Mouse (Mus musculus) Patski (cell line): ENCODE results near the gene Cox6b2. TPM values are rescaled to one million over a fixed set of nuclear protein-coding genes. Genes with fewer than 3 reads are reported as not detected.

Experiments
- ATAC-seq: fragments of 100-300 bp; one replicate; pipeline ENCODE4 v1.8.0; 2021
- CTCF ChIA-PET: fragments of 350-600 bp; sonication (Branson Sonifier 250); formaldehyde crosslinking; loops from one replicate; lab custom pipeline; 2022; ENCODE audit warnings: inconsistent platforms; lab: Charles Lee
- POLR2A ChIA-PET: fragments of 350-600 bp; sonication (Branson Sonifier 250); formaldehyde crosslinking; loops from one replicate; lab custom pipeline; 2022; ENCODE audit warnings: antibody characterized with exemption, inconsistent platforms; lab: Charles Lee
- DNase-seq: peaks from one replicate; pipeline ENCODE4 v3.0.0-alpha.2; 2011; ENCODE audit warnings: low read depth, low spot score
- H3K27me3 ChIP-seq: fragments of 371-371 bp; one replicate; pipeline ENCODE4 v1.5.1; 2021
- CTCF ChIP-seq: fragments of 100-300 bp; IDR thresholded peaks from one replicate; pipeline ENCODE4 v1.5.1; 2021
- in situ Hi-C: fragments of 300-500 bp; cut with MboI; formaldehyde crosslinking; loops from 3 replicates; pipeline ENCODE4 v1.11.1; 2018; ENCODE audit warnings: low pct_unique_long_range_greater_than_20kb, mixed read lengths
- polyA plus RNA-seq: library from polyadenylated mRNA; unstranded; gene quantifications from one replicate; pipeline ENCODE4 v1.2.3, GENCODE M21; 2021

Gene Cox6b2
- polyA plus RNA-seq, 1 experiment from 2014 or later, result not detected

- no peaks in the 10 kb centered on the region for H3K27me3 ChIP-seq
- in situ Hi-C loops, result no loop called here
- peak; percentile 78 for TF ChIP-seq CTCF
- ATAC-seq (peak; percentile 42), DNase-seq (no peak)
- CTCF ChIA-PET, result interaction anchor here (0.9 to 1.4 kb wide), 3 partner anchors 24 to 83 kb away, joined by 3 to 4 read pairs (median 3); partner anchors contain the start of gene Kmt5c
- POLR2A ChIA-PET, result interaction anchor here (0.6 to 1.6 kb wide), 5 partner anchors 12 to 52 kb away, joined by 3 to 4 read pairs (median 4); no protein-coding TSS in a partner anchor
Observed at GRCm38 (mm10) chr7:4788499-4789435, 35.9 kb upstream of the Cox6b2 start.

DNA sequence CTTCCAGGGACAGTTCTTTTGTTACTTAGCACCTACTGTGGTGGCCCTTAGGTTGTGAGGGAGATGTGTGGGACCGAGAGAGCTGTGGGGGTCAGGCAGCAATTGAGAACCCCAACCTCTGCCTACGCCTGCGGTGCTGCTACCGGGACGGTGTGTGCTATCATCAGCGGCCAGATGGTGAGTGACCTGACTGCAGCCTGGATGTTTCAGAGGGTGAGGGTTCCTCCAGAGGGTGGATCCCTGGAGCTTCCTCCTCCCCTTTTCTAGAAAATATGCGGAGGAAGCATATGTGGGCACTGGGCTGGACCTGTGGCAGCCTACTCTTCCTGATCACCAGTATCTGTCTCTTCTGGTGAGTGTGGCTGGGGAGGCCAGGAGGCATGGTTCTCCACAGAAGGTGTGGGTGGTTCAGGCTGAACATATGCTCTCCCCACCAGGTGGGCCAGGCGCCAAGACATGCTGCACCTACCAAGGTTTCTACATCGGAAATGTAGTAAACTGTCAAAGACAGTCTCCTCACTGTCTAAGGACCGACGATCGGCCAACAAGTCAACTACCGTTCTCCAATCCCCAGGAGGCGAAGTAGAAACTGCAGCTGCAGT lies 30.9 kb upstream of the Cox6b2 start:
- ChIA-PET CTCF (no interaction called here), POLR2A (no interaction called here)
- no peaks in the 10 kb centered on the region for H3K27me3 ChIP-seq
- in situ Hi-C loops, result no loop called here
- ATAC-seq (no peak), DNase-seq (no peak)
- no peak for TF ChIP-seq CTCF

DNA sequence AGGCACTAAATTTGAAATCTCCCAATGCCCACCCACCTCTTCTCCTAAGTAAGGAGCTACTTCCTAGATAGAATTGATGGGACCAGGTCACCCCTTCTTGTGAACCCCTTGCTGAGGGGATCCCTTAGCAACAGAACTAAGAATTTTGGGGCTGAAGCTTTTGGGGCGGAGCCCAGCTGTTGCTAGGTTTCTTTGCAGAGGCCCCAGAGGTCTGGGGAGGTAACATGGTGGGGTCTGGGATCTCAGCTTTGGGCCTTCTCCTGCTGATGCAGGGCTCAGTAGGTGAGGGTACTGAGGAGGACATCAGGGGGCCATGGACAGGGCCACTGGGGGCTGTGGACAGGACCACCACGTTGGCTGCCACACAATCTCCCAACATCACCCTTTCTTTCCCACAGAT lies 29.9 kb upstream of the Cox6b2 start, which contains the start of the genes Il11 and Tmem190:
Gene Il11 (minus strand): TSS at position 101 of the 400 bp plus-strand sequence.
Gene Tmem190 (plus strand): TSS at position 179 of the 400 bp plus-strand sequence.
- ATAC-seq (no peak), DNase-seq (no peak)
- ChIA-PET POLR2A (no interaction called here), CTCF (interaction anchor here (1.1 kb wide), 1 partner anchor 14 kb away, joined by 3 read pairs; no protein-coding TSS in a partner anchor)
- in situ Hi-C loops, result no loop called here
- no peak for TF ChIP-seq CTCF
- no peaks in the 10 kb centered on the region for H3K27me3 ChIP-seq

- ChIA-PET POLR2A (no interaction called here), CTCF (interaction anchor here (1.0 to 1.1 kb wide), 2 partner anchors 15 to 36 kb away, joined by 3 read pairs; no protein-coding TSS in a partner anchor)
- DNase-seq (no peak), ATAC-seq (no peak)
- in situ Hi-C loops, result no loop called here
- no peaks in the 10 kb centered on the region for H3K27me3 ChIP-seq
- no peak for TF ChIP-seq CTCF
Observed at GRCm38 (mm10) chr7:4782130-4782529, 29.2 kb upstream of the Cox6b2 start.

- DNase-seq, result no peak
- in situ Hi-C loops, result no loop called here
- TF ChIP-seq CTCF, result no peak
- ATAC-seq, result no peak
- POLR2A ChIA-PET, result interaction anchor here (0.5 to 1.8 kb wide), 4 partner anchors 27 to 87 kb away, joined by 3 to 5 read pairs (median 3); partner anchors contain the start of gene Cox6b2
- no peaks in the 10 kb centered on the region for H3K27me3 ChIP-seq
- CTCF ChIA-PET, result no interaction called here
Observed at GRCm38 (mm10) chr7:4779921-4780320, 27.0 kb upstream of the Cox6b2 start.

DNA sequence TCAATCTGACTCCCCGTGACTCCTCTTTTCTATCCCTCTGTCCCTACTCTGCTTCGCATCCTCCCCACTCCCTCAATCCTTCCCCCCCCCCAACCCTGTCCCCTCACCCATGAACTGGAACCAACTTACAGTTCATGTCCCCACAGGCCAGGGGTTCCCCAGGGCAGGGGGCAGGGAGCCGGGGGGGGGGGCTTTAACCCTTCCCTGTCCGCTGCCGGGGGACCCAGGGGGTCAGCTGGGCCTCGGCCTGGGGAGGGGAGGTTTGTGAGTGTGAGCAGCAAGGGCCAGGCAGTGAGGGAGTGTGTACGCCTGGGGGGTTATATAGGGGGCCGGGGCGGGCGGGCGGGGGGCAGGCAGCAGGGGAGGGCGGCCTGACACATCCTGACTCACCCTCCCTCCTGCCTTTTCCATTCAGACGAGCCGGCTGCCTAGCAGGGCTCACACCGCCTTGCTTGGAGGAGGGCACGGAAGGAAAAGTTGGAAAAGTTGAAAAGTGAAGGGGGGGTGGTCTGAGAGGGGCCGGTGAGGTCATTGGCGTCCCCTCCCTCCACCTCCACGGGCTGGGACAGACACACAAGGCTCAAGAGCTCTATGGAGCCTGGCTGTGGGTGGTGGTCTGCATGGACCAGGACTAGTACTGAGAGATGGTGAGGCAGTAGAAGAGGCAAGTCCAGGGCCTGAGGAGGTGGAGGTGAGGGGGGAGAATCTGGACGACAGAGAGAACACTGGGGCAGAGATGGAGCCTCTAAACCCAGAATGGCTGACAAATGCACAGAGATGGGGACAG lies 25.1 kb upstream of the Cox6b2 start:
- ATAC-seq (no peak), DNase-seq (no peak)
- in situ Hi-C loops, result no loop called here
- ChIA-PET POLR2A (interaction anchor here (1.8 kb wide), 1 partner anchor 33 kb away, joined by 5 read pairs; no protein-coding TSS in a partner anchor), CTCF (interaction anchor here (1.0 kb wide), 1 partner anchor 38 kb away, joined by 3 read pairs; the partner anchor contains the start of gene Kmt5c)
- H3K27me3 ChIP-seq, result no peaks in the 10 kb centered on the region
- TF ChIP-seq CTCF, result no peak

DNA sequence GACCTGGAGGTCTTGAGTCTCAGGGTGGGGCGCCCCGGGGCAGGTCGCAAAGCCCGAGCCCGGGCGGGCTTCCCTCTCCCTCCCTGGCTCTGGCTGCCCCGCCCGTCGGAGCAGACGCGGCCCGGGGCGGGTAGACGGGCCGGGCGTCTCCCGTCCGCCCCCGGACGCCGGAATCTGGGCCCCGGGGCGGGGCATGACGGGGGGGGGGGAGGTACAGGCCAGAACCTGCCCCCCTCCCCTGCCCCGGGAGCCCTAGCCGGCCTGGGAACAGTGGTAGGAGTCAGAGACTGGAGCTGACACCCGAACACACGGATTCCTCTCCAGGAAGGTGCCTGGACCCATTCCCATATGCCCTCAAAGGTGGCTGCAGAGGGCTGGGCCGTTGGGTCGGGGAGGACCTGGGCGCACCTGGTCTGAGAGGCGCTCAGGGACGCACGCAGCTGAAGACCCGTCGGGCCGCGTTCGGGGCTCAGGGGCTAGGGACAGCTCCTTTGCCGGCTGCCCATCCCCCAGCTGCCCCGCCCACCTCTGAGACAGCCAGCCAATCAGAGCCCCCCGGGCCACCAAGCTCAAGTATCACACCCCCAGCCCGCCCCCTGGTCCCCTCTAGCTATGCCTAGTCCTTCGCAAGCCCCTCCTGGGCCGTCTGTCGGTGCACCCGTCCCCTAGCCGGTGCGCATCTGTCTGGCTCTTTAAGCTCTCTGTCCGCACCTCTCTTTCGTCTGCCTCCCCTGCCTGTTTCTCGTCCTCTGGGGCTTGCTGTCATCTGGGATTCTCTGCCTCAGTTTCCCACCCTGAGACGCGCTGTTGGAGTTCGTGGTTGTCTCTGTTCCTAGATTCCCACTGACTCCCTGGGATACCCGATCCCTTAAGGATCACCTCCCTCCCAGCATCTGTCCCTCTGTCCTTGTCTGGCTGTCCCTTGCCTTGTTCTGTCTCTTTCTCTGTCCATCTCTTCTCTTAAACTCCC lies 24.3 kb upstream of the Cox6b2 start:
- in situ Hi-C loops, result no loop called here
- ChIA-PET POLR2A (interaction anchor here (1.4 kb wide), 1 partner anchor 12 kb away, joined by 4 read pairs; the partner anchor contains the start of gene Tmem238), CTCF (no interaction called here)
- DNase-seq, result no peak
- peak; percentile 7 for ATAC-seq
- H3K27me3 ChIP-seq, result no peaks in the 10 kb centered on the region
- TF ChIP-seq CTCF, result no peak

GRCm38 (mm10) chr7:4776131-4776530 lies 23.2 kb upstream of the Cox6b2 start:
- CTCF ChIA-PET, result no interaction called here
- H3K27me3 ChIP-seq, result no peaks in the 10 kb centered on the region

DNA sequence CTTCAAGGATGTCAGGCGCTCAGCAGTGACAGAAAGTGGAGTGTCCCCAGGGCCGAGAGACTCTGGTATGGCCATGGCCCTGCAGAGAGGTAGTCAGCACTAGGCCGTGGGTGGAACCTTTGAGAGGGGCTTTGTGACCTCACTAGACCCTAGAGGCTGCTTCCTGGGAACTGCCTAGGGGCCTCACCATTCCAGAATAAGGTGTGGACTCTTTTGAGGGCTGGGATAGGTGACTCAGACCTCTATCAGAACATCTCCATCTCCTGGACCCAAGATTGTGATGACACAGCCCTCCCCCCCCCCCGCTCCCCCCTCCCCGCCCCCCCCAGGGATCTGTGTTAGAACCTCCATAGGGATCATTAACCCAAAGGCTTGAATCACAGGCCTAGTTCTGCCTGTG lies 18.3 kb upstream of the Cox6b2 start, which contains the start of gene Fam71e2:
Gene Fam71e2 (minus strand): TSS at position 101 of the 400 bp plus-strand sequence.
- in situ Hi-C loops, result no loop called here
- no peak for TF ChIP-seq CTCF
- POLR2A ChIA-PET, result no interaction called here
- DNase-seq, result no peak
- ATAC-seq, result no peak
- peaks cover under 1% of the 10 kb centered on the region for H3K27me3 ChIP-seq
- CTCF ChIA-PET, result no interaction called here

More at GRCm38 (mm10) chr7:4776131-4776530, 23.2 kb upstream of the Cox6b2 start:
- DNase-seq (no peak), ATAC-seq (no peak)
- POLR2A ChIA-PET, result interaction anchor here (0.5 to 1.4 kb wide), 3 partner anchors 13 to 113 kb away, joined by 3 to 4 read pairs (median 3); partner anchors contain the start of gene Tmem238
- TF ChIP-seq CTCF, result no peak
- in situ Hi-C loops, result no loop called here
